Mouse (Mus musculus) kidney, adult 11 months (tissue): ENCODE measurements around the gene Tlk2.
"Not testable (repeated sequence)": the region's sequence is repeated elsewhere in the genome, so short reads cannot be mapped to it uniquely, and the experiment has no call there.

Experiments used
- DNase-seq: peaks from one replicate; pipeline ENCODE4 v3.0.0; 2022

Tlk2 gene

GRCm38 (mm10) chr11:105178516-105178915 is at the start of gene Tlk2:
Gene Tlk2, plus strand, starts transcription at chr11:105178807.
- DNase-seq: peak; percentile 30

GRCm38 (mm10) chr11:105135692-105136091 is 42.9 kb upstream of the Tlk2 start:
- DNase-seq: no peak

- DNase-seq: not testable (repeated sequence)
Measured at GRCm38 (mm10) chr11:105137255-105137654, 41.4 kb upstream of the Tlk2 start.

DNA sequence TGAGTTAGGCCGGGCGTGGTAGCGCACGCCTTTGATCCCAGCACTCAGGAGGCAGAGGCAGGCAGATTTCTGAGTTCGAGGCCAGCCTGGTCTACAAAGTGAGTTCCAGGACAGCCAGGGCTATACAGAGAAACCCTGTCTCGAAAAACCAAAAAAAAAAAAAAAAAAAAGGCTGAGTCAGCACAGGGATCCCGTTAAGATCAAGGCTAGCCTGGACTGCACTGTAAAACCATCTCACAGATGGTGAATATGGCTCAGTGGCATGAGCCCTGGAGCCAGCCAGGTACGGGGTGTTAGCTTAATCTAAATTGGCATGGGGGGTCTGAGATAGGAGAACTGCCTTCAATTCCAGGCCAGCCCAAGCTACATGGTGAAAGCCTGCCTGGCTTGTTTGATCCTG is 38.1 kb upstream of the Tlk2 start:
- DNase-seq: not testable (repeated sequence)

DNA sequence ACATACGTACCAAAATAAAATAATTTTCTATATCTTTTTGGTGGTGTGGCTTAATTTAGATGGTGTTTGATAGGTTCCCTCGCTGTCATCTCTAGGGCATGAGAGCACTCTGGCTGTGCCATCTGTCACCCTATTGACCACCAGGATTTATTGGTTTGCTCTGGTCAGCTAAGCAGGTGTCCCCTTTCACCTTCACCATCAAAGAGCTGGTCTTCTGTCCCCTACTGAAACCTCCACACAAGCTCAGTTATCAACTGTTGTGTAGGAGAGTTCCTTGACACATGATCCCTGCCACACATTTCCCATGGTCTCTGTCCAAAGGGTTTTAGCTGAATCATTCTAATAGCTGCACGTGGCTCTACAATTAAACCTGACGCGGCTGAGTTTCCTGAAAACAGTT is 37.5 kb upstream of the Tlk2 start:
- DNase-seq: no peak

GRCm38 (mm10) chr11:105143564-105143963 is 35.0 kb upstream of the Tlk2 start:
- no peak for DNase-seq

GRCm38 (mm10) chr11:105144084-105144483 is 34.5 kb upstream of the Tlk2 start:
- no peak for DNase-seq

- no peak for DNase-seq
Measured at GRCm38 (mm10) chr11:105144508-105145210, 33.9 kb upstream of the Tlk2 start.

GRCm38 (mm10) chr11:105145211-105145610 is 33.4 kb upstream of the Tlk2 start:
- DNase-seq: no peak

GRCm38 (mm10) chr11:105146593-105146992 is 32.0 kb upstream of the Tlk2 start, which contains the start of gene Gm10842:
Gene Gm10842, plus strand, starts transcription at chr11:105146893.
- no peak for DNase-seq

DNA sequence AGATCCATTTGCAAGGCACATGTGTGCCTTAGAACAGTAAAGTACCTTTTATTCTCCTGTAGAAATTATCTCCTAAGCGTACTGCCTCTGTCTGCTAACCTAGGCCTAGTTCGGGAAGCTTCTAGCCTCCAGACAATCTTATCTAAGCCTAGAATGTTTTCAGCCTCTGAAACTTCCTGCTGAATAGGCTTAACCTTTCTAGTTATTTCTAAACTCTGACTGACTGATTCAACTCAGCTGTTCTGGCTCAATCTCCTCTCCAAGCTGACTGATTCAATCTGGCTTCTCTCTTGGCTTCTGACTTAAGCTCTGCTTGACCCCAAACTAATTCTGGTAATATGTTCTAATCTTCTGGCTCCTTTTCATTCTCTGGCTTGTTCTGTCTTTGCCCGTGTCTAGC is 29.3 kb upstream of the Tlk2 start:
- no peak for DNase-seq

GRCm38 (mm10) chr11:105149766-105150165 is 28.8 kb upstream of the Tlk2 start:
- no peak for DNase-seq

DNA sequence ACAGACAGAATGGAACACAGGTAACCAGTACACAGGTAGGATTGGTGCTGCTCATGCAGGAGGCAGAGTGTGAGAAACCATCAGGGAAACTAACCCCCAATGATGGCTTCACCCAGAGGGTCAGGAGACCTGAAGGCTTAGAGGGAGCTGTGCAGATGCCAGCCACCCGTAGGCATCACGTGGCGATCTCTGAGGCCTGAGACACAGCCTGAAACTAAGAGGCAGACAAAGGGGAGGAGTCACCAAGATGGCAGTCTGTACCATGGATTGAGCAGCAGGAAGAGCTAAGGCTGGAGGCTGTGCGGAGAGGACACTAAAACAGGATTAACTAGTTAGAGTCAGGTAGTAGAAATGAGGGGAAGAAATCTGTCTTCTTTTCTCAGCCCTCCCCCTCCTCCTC is 27.9 kb upstream of the Tlk2 start:
- no peak for DNase-seq

DNA sequence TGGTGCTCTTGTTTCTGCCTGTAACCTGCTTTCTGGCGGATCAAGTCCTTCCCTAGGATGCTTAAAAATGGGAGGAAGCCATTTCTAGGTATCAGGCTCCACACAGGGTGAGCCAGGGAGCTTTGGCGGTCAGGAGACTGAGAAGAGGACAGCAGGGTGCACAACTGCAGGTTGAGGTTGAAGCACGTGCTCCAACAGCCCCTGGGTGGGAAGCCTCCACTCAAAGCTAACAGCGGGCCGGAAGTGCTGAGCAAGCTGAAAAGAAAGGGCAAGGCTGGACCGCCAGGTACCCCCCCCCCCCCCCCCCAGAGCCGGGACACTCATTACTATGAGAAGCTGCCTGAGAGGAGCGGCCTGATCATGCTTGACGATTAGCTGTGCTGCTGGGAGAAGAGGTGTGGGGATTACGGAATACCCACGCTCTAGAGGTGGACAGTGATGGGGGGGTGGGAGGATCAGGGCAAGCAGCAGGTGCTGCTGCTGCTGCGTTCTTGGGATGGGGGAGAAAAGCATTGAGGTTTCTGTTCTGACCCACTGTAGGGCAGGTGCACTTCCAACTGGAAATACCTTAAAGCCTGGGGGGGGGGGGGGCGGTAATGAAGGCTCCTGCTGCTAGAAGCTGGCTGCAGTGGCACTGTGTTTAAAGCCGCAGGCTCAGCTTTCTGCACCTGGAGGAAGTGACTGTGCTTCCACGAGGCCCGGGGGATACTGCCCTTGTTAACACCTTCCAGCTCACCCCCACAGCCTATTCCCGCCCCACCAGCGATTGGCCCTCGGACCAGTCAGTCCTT is 27.2 kb upstream of the Tlk2 start:
- no peak for DNase-seq

DNA sequence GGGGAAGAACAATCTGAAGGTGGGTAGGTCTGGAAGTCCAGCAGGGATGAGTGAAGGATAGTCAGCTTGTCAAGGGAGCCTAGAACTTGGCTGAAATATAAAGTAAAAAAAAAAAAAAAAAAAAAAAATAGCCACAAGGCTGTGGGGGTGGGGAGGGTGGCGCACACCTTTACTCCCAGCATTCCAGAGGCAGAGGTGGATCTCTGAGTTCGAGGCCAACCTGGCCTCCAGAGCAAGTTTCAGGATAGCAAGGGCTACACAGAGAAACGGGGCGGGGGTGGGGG is 26.6 kb upstream of the Tlk2 start:
- no peak for DNase-seq

DNA sequence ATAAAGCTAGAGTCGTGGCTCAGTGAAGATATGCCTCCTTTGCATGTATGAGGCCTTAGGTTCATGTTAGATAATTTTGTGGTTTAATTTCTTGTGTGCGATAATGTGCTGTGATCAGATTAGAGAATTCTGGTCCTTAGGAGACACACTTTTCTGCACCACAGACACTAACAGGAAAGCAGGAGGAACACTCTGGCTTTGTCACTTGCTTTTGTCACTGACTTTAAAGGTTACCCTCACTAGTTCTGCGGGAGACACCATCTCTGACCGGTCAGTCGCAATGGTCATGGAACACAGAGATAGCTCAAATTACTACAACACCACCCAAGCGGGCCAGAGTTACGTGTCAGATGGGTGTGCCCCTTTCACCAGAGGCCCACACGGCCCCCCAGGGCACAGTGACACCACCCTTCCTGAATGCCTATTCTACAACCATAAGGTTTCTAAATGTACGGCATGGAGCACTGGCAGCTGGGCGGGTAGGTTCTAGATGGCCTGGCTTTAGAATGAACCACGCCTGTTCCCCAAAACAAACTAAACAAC is 26.2 kb upstream of the Tlk2 start:
- DNase-seq: no peak

DNA sequence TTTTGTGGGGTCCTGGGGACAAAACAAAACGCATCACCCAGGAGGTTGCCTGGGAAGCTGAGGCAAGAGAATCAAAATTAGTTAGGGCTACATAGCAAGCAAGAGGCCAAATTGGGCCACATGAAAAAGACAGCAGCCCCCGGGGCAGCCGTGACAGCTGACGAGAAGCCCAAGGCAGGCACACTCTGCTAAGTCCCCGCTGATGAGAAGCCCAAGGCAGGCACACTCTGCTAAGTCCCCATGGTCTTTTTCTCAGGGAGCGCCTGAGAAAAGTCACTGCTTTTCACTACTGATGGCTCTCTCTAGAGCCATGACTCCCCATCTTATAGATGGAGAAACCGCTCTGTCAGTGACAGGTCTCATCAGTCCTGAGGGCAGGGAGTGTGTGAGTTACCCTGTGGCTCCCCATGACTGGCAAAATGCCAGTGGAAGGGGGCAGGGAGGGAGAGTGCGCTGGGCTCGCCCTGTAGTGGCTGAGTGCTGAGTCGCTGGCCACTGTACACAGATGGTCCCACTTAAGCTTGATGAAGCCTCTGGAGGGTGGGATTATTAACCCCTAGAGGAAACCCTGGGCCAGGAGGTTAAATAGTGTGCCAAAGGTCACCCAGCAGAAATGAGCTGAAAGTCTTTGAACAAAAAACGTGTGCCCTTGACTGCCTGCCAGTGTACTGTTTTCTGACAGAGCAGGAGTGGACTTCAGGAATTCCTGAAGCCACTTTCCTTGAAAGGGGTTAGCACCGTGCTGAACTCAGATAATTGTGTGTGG is 25.4 kb upstream of the Tlk2 start:
- DNase-seq: peak; percentile 58

DNA sequence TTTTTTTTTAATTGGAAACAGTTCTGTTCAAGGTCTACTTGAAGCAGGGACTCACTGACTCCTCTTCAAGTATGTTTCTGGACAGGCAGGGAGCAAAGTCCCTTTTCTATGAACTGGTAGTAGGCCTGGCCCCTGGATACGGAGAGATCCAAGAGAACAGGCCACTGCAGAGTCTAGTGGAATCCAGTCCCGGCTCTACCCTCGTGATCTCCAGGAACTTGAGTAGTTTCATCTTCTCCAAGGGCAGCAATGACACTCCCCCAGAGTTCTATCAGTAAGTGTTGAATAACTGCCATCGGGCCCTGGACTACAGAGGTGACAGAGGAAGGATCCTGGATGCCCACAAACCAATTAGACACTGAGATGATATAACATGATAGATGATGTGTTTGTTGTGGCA is 22.7 kb upstream of the Tlk2 start:
- DNase-seq: peak; percentile 79

- DNase-seq: no peak
Measured at GRCm38 (mm10) chr11:105156748-105157267, 21.8 kb upstream of the Tlk2 start.

- DNase-seq: peak; percentile 21
Measured at GRCm38 (mm10) chr11:105158047-105158446, 20.6 kb upstream of the Tlk2 start.

GRCm38 (mm10) chr11:105159673-105160360 is 18.8 kb upstream of the Tlk2 start:
- no peak for DNase-seq

GRCm38 (mm10) chr11:105161411-105161810 is 17.2 kb upstream of the Tlk2 start:
- no peak for DNase-seq
